Mouse (Mus musculus) C2C12 (cell line): ENCODE data around the gene H2-DMa.

Experiments used
- CTCF ChIP-seq: IDR thresholded peaks from one replicate; pipeline ENCODE4 v1.5.1; 2011; ENCODE audit not compliant: control insufficient read depth, insufficient read depth, insufficient read length
- MAX ChIP-seq: IDR thresholded peaks from one replicate; pipeline ENCODE4 v1.6.1; 2011; ENCODE audit warnings: mild to moderate bottlenecking, control low read depth
- MYOD1 ChIP-seq: IDR thresholded peaks from one replicate; pipeline ENCODE4 v1.6.1; 2011; ENCODE audit warnings: low read depth; ENCODE audit not compliant: control insufficient read depth, insufficient read length
- MYOG ChIP-seq: IDR thresholded peaks from one replicate; pipeline ENCODE4 v1.6.1; 2011; ENCODE audit not compliant: control insufficient read depth, insufficient read length; ENCODE audit errors: extremely low read depth
- USF1 ChIP-seq: IDR thresholded peaks from one replicate; pipeline ENCODE4 v1.6.1; 2011; ENCODE audit warnings: low read depth, mild to moderate bottlenecking, control low read depth, moderate library complexity

DNA sequence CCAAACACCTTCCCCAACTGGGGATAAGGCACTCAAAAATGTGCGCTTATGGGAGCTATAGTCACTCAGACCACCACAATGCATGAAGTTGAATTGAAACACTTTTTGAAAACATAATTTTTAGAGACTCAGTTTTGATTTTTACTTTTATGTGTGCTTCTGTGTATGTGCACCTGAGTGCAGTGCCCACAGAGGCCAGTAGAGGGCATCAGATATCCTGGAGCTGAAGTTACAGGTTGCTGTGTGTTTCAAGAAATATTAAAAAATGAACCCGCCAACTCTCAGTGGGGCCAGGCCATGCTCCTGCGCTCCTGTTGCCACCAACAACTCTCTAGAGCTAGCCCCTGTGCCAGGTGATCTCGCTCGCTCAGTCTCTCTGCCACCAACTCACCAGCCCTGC, 53.2 kb downstream of the H2-DMa start:
- no peak for TF ChIP-seq CTCF
- no peak for TF ChIP-seq MYOG
- TF ChIP-seq MYOD1 = no peak
- no peak for TF ChIP-seq MAX
- TF ChIP-seq USF1 = no peak
